7 mouse cellular contexts compared by ENCODE assay signal in the genomic region with DNA sequence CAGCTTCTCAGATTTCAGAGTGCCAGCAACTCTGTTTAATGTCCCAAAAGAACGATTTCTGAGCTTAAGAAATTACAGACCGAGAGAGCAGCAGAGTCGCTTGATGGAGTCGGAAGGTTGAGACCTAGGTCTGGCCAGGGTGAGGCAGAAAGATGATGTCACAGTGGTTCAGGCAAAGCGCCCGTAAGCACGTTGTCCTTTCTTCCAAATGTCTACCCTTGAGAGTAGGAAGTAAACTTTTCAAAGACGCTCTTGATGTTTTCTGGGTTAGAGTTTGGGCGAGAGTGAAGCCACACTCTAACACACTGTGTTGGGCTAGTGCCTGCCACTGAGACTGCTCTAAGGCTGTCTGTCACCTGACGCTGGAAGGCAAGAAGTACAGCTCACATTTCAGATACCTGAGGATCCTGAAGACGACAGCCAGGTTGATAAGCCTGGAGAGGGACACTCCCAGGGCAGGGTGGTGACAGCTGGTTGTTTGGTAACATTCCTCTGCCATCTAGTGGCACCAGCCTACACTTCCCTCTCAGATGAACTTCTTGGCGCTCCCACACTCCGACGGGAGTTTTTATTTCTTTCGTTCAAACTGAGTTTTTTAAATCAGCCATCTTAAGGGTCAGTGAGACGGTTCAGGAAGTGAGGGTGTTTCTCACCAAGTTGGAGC. TPM values are rescaled to one million over a fixed set of nuclear protein-coding genes. Genes with fewer than 3 reads are reported as not detected.
DNase-seq lines count a peak whose midpoint lies in the region; ATAC-seq and TF ChIP-seq lines count a peak whose summit lies in the region.

No protein-coding gene starts in this region.

- peaks cover 4 to 15% of the 10 kb centered on the region in 2 experiments; a peak in 3 of 4 replicates for H3K4me1 ChIP-seq in ES-E14 (ENCODE audit: control insufficient read depth in 2 of 2, insufficient read depth in 2 of 2, low read length in 2 of 2, poor library complexity in 1 of 2)
- H3K4me1 ChIP-seq in kidney, postnatal 0 days (replicated peaks; ENCODE audit: insufficient read depth, low read length), result peaks cover 7% of the 10 kb centered on the region; the same call in 1 of the 2 replicates

- H3K36me3 ChIP-seq in ES-E14 (ENCODE audit: control insufficient read depth, insufficient read depth, low read length, poor library complexity, severe bottlenecking), result no peaks in the 10 kb centered on the region
- H3K36me3 ChIP-seq in kidney, postnatal 0 days (ENCODE audit: insufficient read depth, low read length), result no peaks in the 10 kb centered on the region

- H3K9ac ChIP-seq in ES-E14 (ENCODE audit: insufficient read depth, low read depth, low read length, poor library complexity, severe bottlenecking), result no peak overlapping the region
- no peak overlapping the region for H3K9ac ChIP-seq in kidney, postnatal 0 days (ENCODE audit: low read depth, low read length)

- WGBS in kidney, postnatal 0 days, result 18% methylated on average over 16 of the region's 16 CpGs

- peak overlapping the region; percentile 53; the same call in 1 of the 2 replicates for H3K4me2 ChIP-seq in kidney, postnatal 0 days (ENCODE audit: low read length)

- no peaks in the 10 kb centered on the region for H3K9me3 ChIP-seq in ES-E14 (ENCODE audit: control insufficient read depth, insufficient read depth, low read depth, low read length)
- no peaks in the 10 kb centered on the region for H3K9me3 ChIP-seq in kidney, postnatal 0 days (replicated peaks; ENCODE audit: low read length)

- peak; percentile 42 for DNase-seq in CD4-positive helper T cell, adult 2 months (ENCODE audit: low read depth, low spot score)
- DNase-seq in ES-E14 (ENCODE audit: low read depth, low spot score), result peak; percentile 25
- DNase-seq in embryo, embryonic 10.5 days (ENCODE audit: low spot score), result peak; percentile 74
- peak; percentile 36 to 47 for DNase-seq in heart, adult 9 months (ENCODE audit: low spot score in 2 of 2)
- DNase-seq in kidney, postnatal 0 days (ENCODE audit: low spot score), result peak; percentile 89
- DNase-seq in lung, postnatal 10 days, result peak; percentile 78
- DNase-seq in right cerebral cortex, postnatal 14 days, result peak; percentile 45

- H3K27ac ChIP-seq in ES-E14 (ENCODE audit: insufficient read depth, low read depth, low read length, poor library complexity, severe bottlenecking), result no peak overlapping the region
- H3K27ac ChIP-seq in kidney, postnatal 0 days, result no peak overlapping the region

- ATAC-seq in kidney, postnatal 0 days (replicated peaks; ENCODE audit: low FRiP score, low read depth), result peak; percentile 55; the same call in 1 of the 2 replicates

- in situ Hi-C loops in ES-E14 (cut with MboI; ENCODE audit: low sequenced_read_pairs in 2 of 2, unreplicated experiment in 2 of 2), result no loop called here

- TF ChIP-seq CTCF in kidney, postnatal 0 days (IDR thresholded peaks at IDR 0.05; ENCODE audit: low read depth), result peak; percentile 87

- H3K4me3 ChIP-seq in ES-E14 (ENCODE audit: insufficient read depth in 1 of 2, low read depth in 1 of 2, low read length in 2 of 2, poor library complexity in 1 of 2, severe bottlenecking in 1 of 2), result no peak overlapping the region
- no peak overlapping the region; the same call in 1 of the 2 replicates for H3K4me3 ChIP-seq in kidney, postnatal 0 days (replicated peaks; ENCODE audit: low read depth, low read length)

- H3K27me3 ChIP-seq in kidney, postnatal 0 days (ENCODE audit: insufficient read depth, low read length), result peaks cover 8% of the 10 kb centered on the region; the same call in 1 of the 2 replicates

TF ChIP-seq in ES-E14, 5 proteins besides CTCF, POLR2A, EP300 and RAD21:
- TF ChIP-seq ZC3H11A (IDR thresholded peaks at IDR 0.05; ENCODE audit: borderline replicate concordance, low read depth, low read length) (peak; percentile 82; the same call in 1 of the 2 replicates), CHD2 (IDR thresholded peaks at IDR 0.05; ENCODE audit: low read depth, low read length) (no peak)

RNA-seq across cellular contexts. Expression of a gene that starts 45.1 kb away (rescaled TPM):
- total RNA-seq in ES-E14 (2012; rRNA removed), result 16.3 and 16.9 TPM in 2 replicates
- polyA plus RNA-seq in kidney, postnatal 0 days (2015; fragmentation: Nextera tagmentation; extraction: Ambion mirVana), result 20.3 TPM in 2 replicates

RNA-seq across cellular contexts. Expression of a gene that starts 49.2 kb away (rescaled TPM):
- 0.69 and 0.94 TPM in 2 replicates for total RNA-seq in ES-E14 (2012; rRNA removed)
- polyA plus RNA-seq in kidney, postnatal 0 days (2015; fragmentation: Nextera tagmentation; extraction: Ambion mirVana), result 0.48 and 0.58 TPM in 2 replicates

RNA-seq across cellular contexts. Expression of a gene that starts 54.9 kb away (rescaled TPM):
- 0.36 and 1.2 TPM in 2 replicates for total RNA-seq in ES-E14 (2012; rRNA removed)
- polyA plus RNA-seq in kidney, postnatal 0 days (2015; fragmentation: Nextera tagmentation; extraction: Ambion mirVana), result 0.37 and 0.55 TPM in 2 replicates

Comparison
In these comparisons a context has a peak if more than half of its experiments do, and no peak if none do; other contexts are left out.
1. DNase-seq: peak in every context shown above with its lines; median percentile 89 in kidney, postnatal 0 days; 78 in lung, postnatal 10 days; 74 in embryo, embryonic 10.5 days; 45 in right cerebral cortex, postnatal 14 days; 42 in CD4-positive helper T cell, adult 2 months; 42 in heart, adult 9 months; 25 in ES-E14.